Mouse (Mus musculus): ENCODE measurements at regions not wholly inside any gene's neighbourhood (a gene's known extent, or its start where the extent isn't known, plus 50 kb on each side); places are given as distances from the start of the nearest gene placed in this dataset.

DNA sequence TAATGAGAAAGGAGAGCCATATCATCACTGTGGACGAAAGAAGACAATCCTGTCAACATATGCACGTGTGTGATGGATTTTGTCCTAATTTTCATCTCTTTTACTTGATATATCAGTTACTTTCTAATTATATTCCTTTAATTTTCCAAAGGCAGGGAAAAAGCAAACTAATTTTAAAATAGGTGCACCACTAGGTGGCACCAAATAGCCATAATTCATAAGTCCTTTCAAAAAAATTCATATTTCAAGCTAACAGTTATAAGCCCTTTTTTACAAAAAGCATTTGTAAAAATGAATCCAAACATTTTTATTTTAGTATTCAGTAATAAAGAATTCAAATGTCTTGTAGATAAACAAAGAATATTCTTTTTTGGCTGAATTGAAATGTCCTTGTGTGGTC is 62.2 kb upstream of the Foxp2 start:
- Histone ChIP-seq H3K36me3 (ENCODE audit: control insufficient read depth in 1 of 2, insufficient read depth in 2 of 2, low read length in 2 of 2) (no peaks in the 10 kb centered on the region), H3K27me3 (ENCODE audit: control insufficient read depth in 1 of 2, insufficient read depth in 2 of 2, low read length in 2 of 2) (no peaks in the 10 kb centered on the region), H3K9ac (ENCODE audit: control insufficient read depth, low read depth, low read length, poor library complexity, severe bottlenecking) (no peak overlapping the region), H3K4me3 (ENCODE audit: control insufficient read depth in 1 of 2, insufficient read depth in 1 of 2, low read depth in 2 of 2, low read length in 2 of 2) (no peak overlapping the region), H3K9me3 (replicated peaks; ENCODE audit: insufficient read depth, low read length) (no peaks in the 10 kb centered on the region), H3K79me2 (ENCODE audit: control insufficient read depth, insufficient read depth, low read length, poor library complexity) (no peaks in the 10 kb centered on the region), H3K27ac (ENCODE audit: control insufficient read depth, low read depth, low read length) (no peak overlapping the region), H3K4me1 (ENCODE audit: control insufficient read depth in 1 of 2, insufficient read depth in 2 of 2, low read length in 2 of 2) (no peaks in the 10 kb centered on the region)
- DNase-seq (ENCODE audit: low read depth, low spot score) = peak; percentile 37
- TF ChIP-seq USF1 (IDR thresholded peaks at IDR 0.05; ENCODE audit: low read depth, low read length) (no peak), TAL1 (IDR thresholded peaks at IDR 0.05; ENCODE audit: low read length) (no peak), MYB (IDR thresholded peaks at IDR 0.05; ENCODE audit: low read depth, low read length) (no peak), RAD21 (IDR thresholded peaks at IDR 0.05; ENCODE audit: low read depth, low read length) (peak; percentile 82), TCF12 (IDR thresholded peaks at IDR 0.05; ENCODE audit: low read depth, low read length) (no peak), JUND (IDR thresholded peaks at IDR 0.05; ENCODE audit: low read depth, low read length) (no peak), NRF1 (IDR thresholded peaks at IDR 0.05; ENCODE audit: insufficient read depth, low read depth, low read length, poor library complexity, severe bottlenecking) (no peak), ZNF384 (IDR thresholded peaks at IDR 0.05; ENCODE audit: low read depth, low read length) (peak; percentile 73), EP300 (IDR thresholded peaks at IDR 0.05; ENCODE audit: low read depth in 1 of 2, low read length in 2 of 2) (no peak), BHLHE40 (IDR thresholded peaks at IDR 0.05; ENCODE audit: borderline replicate concordance, low read depth, low read length) (no peak), UBTF (IDR thresholded peaks at IDR 0.05; ENCODE audit: borderline replicate concordance, insufficient read depth, low read depth, low read length) (no peak), ZC3H11A (IDR thresholded peaks at IDR 0.05; ENCODE audit: low read depth, low read length) (peak; percentile 54), ELF1 (IDR thresholded peaks at IDR 0.05; ENCODE audit: low read depth, low read length) (no peak), POLR2AphosphoS5 (IDR thresholded peaks at IDR 0.05; ENCODE audit: borderline replicate concordance, low read depth, low read length) (no peak), SMC3 (IDR thresholded peaks at IDR 0.05; ENCODE audit: low read depth, low read length) (peak; percentile 69), CTCF (IDR thresholded peaks at IDR 0.05 in 2 of 3, conservative IDR thresholded peaks at IDR 0.05 in 1 of 3; ENCODE audit: control insufficient read depth in 1 of 3, insufficient read depth in 1 of 3, low read depth in 2 of 3, low read length in 3 of 3, poor library complexity in 1 of 3, severe bottlenecking in 1 of 3) (peak in 1 of 3 experiments; percentile 65; a peak in 2 of 6 replicates), KAT2A (conservative IDR thresholded peaks at IDR 0.05; ENCODE audit: low read depth, low read length) (no peak), GABPA (IDR thresholded peaks at IDR 0.05; ENCODE audit: low read depth, low read length) (no peak), MYC (IDR thresholded peaks at IDR 0.05; ENCODE audit: low read depth, low read length) (no peak), ETS1 (IDR thresholded peaks at IDR 0.05; ENCODE audit: low read depth, low read length) (no peak)

Data from MEL (cell line).